Mouse (Mus musculus) MEL (cell line): ENCODE results near the gene Pfn4.

Source experiments
- CHD2 ChIP-seq: IDR thresholded peaks from 2 replicates; pipeline ENCODE4 v1.6.1; 2011; ENCODE audit warnings: low read length, improper control_type of control experiment
- CTCF ChIP-seq, 3 experiments: IDR thresholded peaks in 2 of 3; conservative IDR thresholded peaks in 1 of 3; 2 replicates each; pipeline ENCODE4 v1.5.1; 2011 to 2012; ENCODE audit warnings: low read length in 3 of 3, low read depth in 2 of 3, mild to moderate bottlenecking in 2 of 3, improper control_type of control experiment in 1 of 3, inconsistent platforms in 1 of 3, mixed read lengths in 1 of 3, moderate library complexity in 1 of 3; ENCODE audit not compliant: control insufficient read depth in 1 of 3, insufficient read depth in 1 of 3, poor library complexity in 1 of 3, severe bottlenecking in 1 of 3
- EP300 ChIP-seq, 2 experiments: IDR thresholded peaks; 2 replicates each; pipeline ENCODE4 v1.6.1; 2011; ENCODE audit warnings: improper control_type of control experiment in 2 of 2, low read length in 2 of 2, low read depth in 1 of 2, mild to moderate bottlenecking in 1 of 2
- ETS1 ChIP-seq: IDR thresholded peaks from 2 replicates; pipeline ENCODE4 v1.6.1; 2012; ENCODE audit warnings: low read depth, mild to moderate bottlenecking, inconsistent platforms, low read length, improper control_type of control experiment, moderate library complexity
- HCFC1 ChIP-seq: IDR thresholded peaks from 2 replicates; pipeline ENCODE4 v1.6.1; 2012; ENCODE audit warnings: low read depth, mild to moderate bottlenecking, inconsistent platforms, low read length, improper control_type of control experiment, moderate library complexity
- MYC ChIP-seq: IDR thresholded peaks from 2 replicates; pipeline ENCODE4 v1.6.1; 2011; ENCODE audit warnings: low read depth, mild to moderate bottlenecking, low read length, improper control_type of control experiment, moderate library complexity
- NELFE ChIP-seq: IDR thresholded peaks from 2 replicates; pipeline ENCODE4 v1.6.1; 2011; ENCODE audit warnings: low read depth, low read length, improper control_type of control experiment
- RAD21 ChIP-seq: IDR thresholded peaks from 2 replicates; pipeline ENCODE4 v1.6.1; 2011; ENCODE audit warnings: mild to moderate bottlenecking, low read depth, low read length, improper control_type of control experiment
- ZKSCAN1 ChIP-seq: IDR thresholded peaks from 2 replicates; pipeline ENCODE4 v1.6.1; 2012; ENCODE audit warnings: low read depth, mild to moderate bottlenecking, inconsistent platforms, low read length, improper control_type of control experiment, moderate library complexity

GRCm38 (mm10) chr12:4781270-4781669 lies 12.4 kb downstream of the Pfn4 start:
- TF ChIP-seq ETS1 (no peak), ZKSCAN1 (no peak), EP300 (IDR thresholded peaks at IDR 0.05; ENCODE audit: low read depth in 1 of 2, low read length in 2 of 2) (no peak), CHD2 (no peak), CTCF (IDR thresholded peaks at IDR 0.05 in 2 of 3, conservative IDR thresholded peaks at IDR 0.05 in 1 of 3; ENCODE audit: control insufficient read depth in 1 of 3, insufficient read depth in 1 of 3, low read depth in 2 of 3, low read length in 3 of 3, poor library complexity in 1 of 3, severe bottlenecking in 1 of 3) (peak in 1 of 3 experiments; percentile 11; a peak in 1 of 6 replicates), NELFE (no peak), MYC (no peak), RAD21 (peak; percentile 4), HCFC1 (no peak)
